In the genomic region with DNA sequence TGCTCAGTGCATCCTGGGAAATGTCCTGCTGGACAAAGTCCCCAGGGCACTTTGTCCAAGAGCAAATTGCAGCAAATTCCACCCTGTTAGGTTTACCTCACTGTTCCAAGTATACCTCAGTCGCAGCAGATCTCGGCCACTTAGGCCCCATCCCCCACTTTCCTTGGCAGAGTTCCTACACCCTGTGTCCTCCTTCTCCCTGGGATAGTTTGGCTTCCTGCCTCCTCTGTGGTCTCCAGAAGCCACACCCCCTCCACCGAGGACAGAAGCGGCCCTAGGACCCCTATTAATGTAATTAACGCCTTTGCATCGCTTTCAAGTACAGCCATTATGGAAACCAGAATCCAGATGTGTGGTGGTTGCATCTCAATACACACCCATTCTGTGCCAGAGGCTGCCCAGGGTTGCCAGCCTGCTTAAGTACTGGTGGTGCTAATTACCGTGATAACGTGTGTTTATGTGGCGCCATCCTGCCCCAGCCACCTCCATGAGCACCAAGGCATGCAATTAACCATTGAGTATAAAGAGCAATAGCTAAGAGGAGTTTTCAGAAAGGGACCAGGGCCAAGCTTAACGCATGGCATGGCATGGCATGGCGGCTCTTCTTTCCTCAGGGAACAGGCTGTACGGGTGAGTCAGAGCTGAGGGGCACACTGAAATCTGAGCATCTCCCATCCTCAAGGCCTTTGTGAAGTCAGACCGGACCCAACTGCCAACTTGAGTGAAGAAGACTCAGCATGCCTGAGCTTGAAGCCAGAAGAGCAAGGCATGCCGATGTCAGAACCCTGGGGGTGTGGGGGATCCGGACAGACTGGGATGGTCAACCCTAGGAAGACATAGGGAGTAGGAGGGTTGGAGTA, we compare ENCODE assay signal across 9 mouse cellular contexts.
DNase-seq lines count a peak whose midpoint lies in the region; ATAC-seq and TF ChIP-seq lines count a peak whose summit lies in the region.
"Had no signal": no experiment of that assay in that cellular context is flagged by ENCODE, and none has a peak within 500 bp of the region (broad histone marks: within the 10 kb centered on the region; RNA-seq: fewer than 3 reads in every experiment).

No protein-coding gene starts in this region.

- TF ChIP-seq CTCF in lung, postnatal 0 days (IDR thresholded peaks at IDR 0.05): no peak

- H3K9ac ChIP-seq in forebrain, embryonic 15.5 days (replicated peaks): no peak overlapping the region
- no peak overlapping the region for H3K9ac ChIP-seq in lung, postnatal 0 days (replicated peaks; ENCODE audit: low read depth)

- 38% methylated on average over 15 of the region's 15 CpGs for WGBS in forebrain, embryonic 15.5 days
- 57% methylated on average over 15 of the region's 15 CpGs for WGBS in lung, postnatal 0 days

- H3K27ac ChIP-seq in forebrain, embryonic 15.5 days (replicated peaks): no peak overlapping the region; the same call in 1 of the 2 replicates
- H3K27ac ChIP-seq in lung, postnatal 0 days (ENCODE audit: low read length): peak overlapping the region; percentile 81

- peak; percentile 18; the same call in 1 of the 2 replicates for ATAC-seq in forebrain, embryonic 15.5 days (replicated peaks)
- ATAC-seq in lung, postnatal 0 days: peak; percentile 43; the same call in 1 of the 2 replicates
- ATAC-seq in monocyte, adult 5-6 weeks (replicated peaks; ENCODE audit: insufficient number of reproducible peaks, low FRiP score, low TSS enrichment, poor library complexity, severe bottlenecking): no peak
- ATAC-seq: Patski had no signal

- H3K27me3 ChIP-seq in forebrain, embryonic 15.5 days: no peaks in the 10 kb centered on the region
- H3K27me3 ChIP-seq in lung, postnatal 0 days (replicated peaks; ENCODE audit: insufficient read depth, low read length): no peaks in the 10 kb centered on the region
- H3K27me3 ChIP-seq: Patski had no signal

- peaks cover 19% of the 10 kb centered on the region for H3K4me1 ChIP-seq in forebrain, embryonic 15.5 days
- H3K4me1 ChIP-seq in lung, postnatal 0 days (ENCODE audit: insufficient read depth, low read depth, low read length): peaks cover 5% of the 10 kb centered on the region

- H3K4me3 ChIP-seq in forebrain, embryonic 15.5 days: no peak overlapping the region
- H3K4me3 ChIP-seq in lung, postnatal 0 days (ENCODE audit: low read depth, low read length): no peak overlapping the region

- H3K36me3 ChIP-seq in forebrain, embryonic 15.5 days: no peaks in the 10 kb centered on the region
- H3K36me3 ChIP-seq in lung, postnatal 0 days (ENCODE audit: insufficient read depth, low read length): no peaks in the 10 kb centered on the region

- DNase-seq in layer of hippocampus, adult 11-12 months (ENCODE audit: low spot score): peak; percentile 22
- DNase-seq in layer of hippocampus, adult 9-10 months (ENCODE audit: low spot score): no peak
- peak; percentile 41 for DNase-seq in adrenal gland, postnatal 10 days
- peak; percentile 39 for DNase-seq in lung, postnatal 0 days (ENCODE audit: low spot score)
- DNase-seq in retina, postnatal 1 day: no peak
- DNase-seq in right cerebral cortex, postnatal 25 days: no peak

- no peak for TF ChIP-seq EP300 in lung, postnatal 0 days (IDR thresholded peaks at IDR 0.05)

- no peak overlapping the region for H3K4me2 ChIP-seq in forebrain, embryonic 15.5 days (replicated peaks)
- H3K4me2 ChIP-seq in lung, postnatal 0 days (replicated peaks; ENCODE audit: low read depth, low read length): no peak overlapping the region

- H3K9me3 ChIP-seq in forebrain, embryonic 15.5 days: no peaks in the 10 kb centered on the region
- no peaks in the 10 kb centered on the region for H3K9me3 ChIP-seq in lung, postnatal 0 days (ENCODE audit: low read length)

Comparison
In these comparisons a context has a peak if more than half of its experiments do, and no peak if none do; other contexts are left out.
1. DNase-seq: peak in layer of hippocampus, adult 11-12 months (single experiment), adrenal gland, postnatal 10 days (single experiment) and lung, postnatal 0 days (single experiment); none in layer of hippocampus, adult 9-10 months (single experiment), retina, postnatal 1 day (single experiment) and right cerebral cortex, postnatal 25 days (single experiment).